Mouse (Mus musculus): ENCODE results near the gene Kifap3.

The Kifap3 gene

GRCm38 (mm10) chr1:163907007-163907811, 127.8 kb downstream of the Kifap3 start:
- Histone ChIP-seq H3K27me3 (ENCODE audit: insufficient read depth, low read length) (no peaks in the 10 kb centered on the region), H3K36me3 (ENCODE audit: insufficient read depth, low read length) (no peaks in the 10 kb centered on the region), H3K4me3 (replicated peaks; ENCODE audit: low read length) (no peak overlapping the region), H3K9me3 (ENCODE audit: low read length) (no peaks in the 10 kb centered on the region), H3K4me1 (replicated peaks; ENCODE audit: low read depth, low read length) (no peaks in the 10 kb centered on the region)
- TF ChIP-seq NANOG (IDR thresholded peaks at IDR 0.05; ENCODE audit: borderline replicate concordance, low read length) (no peak), CTCF (conservative IDR thresholded peaks at IDR 0.05; ENCODE audit: low read length) (no peak), POU5F1 (IDR thresholded peaks at IDR 0.05; ENCODE audit: borderline replicate concordance, low read length) (no peak)

- H3K36me3 ChIP-seq (ENCODE audit: insufficient read depth, low read length) = no peaks in the 10 kb centered on the region
- no peaks in the 10 kb centered on the region for H3K27me3 ChIP-seq (ENCODE audit: insufficient read depth, low read length)
- H3K9me3 ChIP-seq (ENCODE audit: low read length) = no peaks in the 10 kb centered on the region
- H3K4me1 ChIP-seq (replicated peaks; ENCODE audit: low read depth, low read length) = no peaks in the 10 kb centered on the region
- no peak overlapping the region for H3K4me3 ChIP-seq (replicated peaks; ENCODE audit: low read length)
- TF ChIP-seq NANOG (IDR thresholded peaks at IDR 0.05; ENCODE audit: borderline replicate concordance, low read length) (no peak), POU5F1 (IDR thresholded peaks at IDR 0.05; ENCODE audit: borderline replicate concordance, low read length) (no peak), CTCF (conservative IDR thresholded peaks at IDR 0.05; ENCODE audit: low read length) (no peak)
Observed at GRCm38 (mm10) chr1:163908389-163908788, 129.0 kb downstream of the Kifap3 start.

- no peaks in the 10 kb centered on the region for H3K4me1 ChIP-seq (replicated peaks; ENCODE audit: low read depth, low read length)
- no peaks in the 10 kb centered on the region for H3K9me3 ChIP-seq (ENCODE audit: low read length)
Observed at GRCm38 (mm10) chr1:163910343-163910742, 131.0 kb downstream of the Kifap3 start.

GRCm38 (mm10) chr1:163910785-163911184, 131.4 kb downstream of the Kifap3 start:
- Histone ChIP-seq H3K9me3 (ENCODE audit: low read length) (no peaks in the 10 kb centered on the region), H3K4me1 (replicated peaks; ENCODE audit: low read depth, low read length) (no peaks in the 10 kb centered on the region), H3K27me3 (ENCODE audit: insufficient read depth, low read length) (no peaks in the 10 kb centered on the region), H3K36me3 (ENCODE audit: insufficient read depth, low read length) (no peaks in the 10 kb centered on the region), H3K4me3 (replicated peaks; ENCODE audit: low read length) (no peak overlapping the region)
- TF ChIP-seq CTCF (conservative IDR thresholded peaks at IDR 0.05; ENCODE audit: low read length) (no peak), NANOG (IDR thresholded peaks at IDR 0.05; ENCODE audit: borderline replicate concordance, low read length) (no peak), POU5F1 (IDR thresholded peaks at IDR 0.05; ENCODE audit: borderline replicate concordance, low read length) (no peak)

More at GRCm38 (mm10) chr1:163910343-163910742, 131.0 kb downstream of the Kifap3 start:
- TF ChIP-seq POU5F1 (IDR thresholded peaks at IDR 0.05; ENCODE audit: borderline replicate concordance, low read length) (no peak), NANOG (IDR thresholded peaks at IDR 0.05; ENCODE audit: borderline replicate concordance, low read length) (no peak), CTCF (conservative IDR thresholded peaks at IDR 0.05; ENCODE audit: low read length) (peak; percentile 82)
- Histone ChIP-seq H3K36me3 (ENCODE audit: insufficient read depth, low read length) (no peaks in the 10 kb centered on the region), H3K4me3 (replicated peaks; ENCODE audit: low read length) (no peak overlapping the region), H3K27me3 (ENCODE audit: insufficient read depth, low read length) (no peaks in the 10 kb centered on the region)

GRCm38 (mm10) chr1:163911981-163912380, 132.6 kb downstream of the Kifap3 start:
- H3K4me1 ChIP-seq (replicated peaks; ENCODE audit: low read depth, low read length) = no peaks in the 10 kb centered on the region
- H3K36me3 ChIP-seq (ENCODE audit: insufficient read depth, low read length) = no peaks in the 10 kb centered on the region
- H3K4me3 ChIP-seq (replicated peaks; ENCODE audit: low read length) = no peak overlapping the region
- TF ChIP-seq POU5F1 (IDR thresholded peaks at IDR 0.05; ENCODE audit: borderline replicate concordance, low read length) (no peak), NANOG (IDR thresholded peaks at IDR 0.05; ENCODE audit: borderline replicate concordance, low read length) (no peak), CTCF (conservative IDR thresholded peaks at IDR 0.05; ENCODE audit: low read length) (no peak)
- H3K27me3 ChIP-seq (ENCODE audit: insufficient read depth, low read length) = no peaks in the 10 kb centered on the region
- no peaks in the 10 kb centered on the region for H3K9me3 ChIP-seq (ENCODE audit: low read length)

GRCm38 (mm10) chr1:163917349-163918160, 138.2 kb downstream of the Kifap3 start:
- Histone ChIP-seq H3K36me3 (ENCODE audit: insufficient read depth, low read length) (no peaks in the 10 kb centered on the region), H3K9me3 (ENCODE audit: low read length) (peaks cover 4% of the 10 kb centered on the region; the same call in 1 of the 2 replicates), H3K4me3 (replicated peaks; ENCODE audit: low read length) (no peak overlapping the region), H3K27me3 (ENCODE audit: insufficient read depth, low read length) (no peaks in the 10 kb centered on the region), H3K4me1 (replicated peaks; ENCODE audit: low read depth, low read length) (no peaks in the 10 kb centered on the region)
- no peak for TF ChIP-seq POU5F1 (IDR thresholded peaks at IDR 0.05; ENCODE audit: borderline replicate concordance, low read length)
- no peak for TF ChIP-seq NANOG (IDR thresholded peaks at IDR 0.05; ENCODE audit: borderline replicate concordance, low read length)
- no peak for TF ChIP-seq CTCF (conservative IDR thresholded peaks at IDR 0.05; ENCODE audit: low read length)

GRCm38 (mm10) chr1:163924093-163924492, 144.7 kb downstream of the Kifap3 start:
- Histone ChIP-seq H3K4me1 (replicated peaks; ENCODE audit: low read depth, low read length) (peaks cover 5% of the 10 kb centered on the region), H3K36me3 (ENCODE audit: insufficient read depth, low read length) (no peaks in the 10 kb centered on the region), H3K4me3 (replicated peaks; ENCODE audit: low read length) (no peak overlapping the region), H3K9me3 (ENCODE audit: low read length) (no peaks in the 10 kb centered on the region), H3K27me3 (ENCODE audit: insufficient read depth, low read length) (no peaks in the 10 kb centered on the region)
- TF ChIP-seq NANOG (IDR thresholded peaks at IDR 0.05; ENCODE audit: borderline replicate concordance, low read length) (no peak), POU5F1 (IDR thresholded peaks at IDR 0.05; ENCODE audit: borderline replicate concordance, low read length) (no peak), CTCF (conservative IDR thresholded peaks at IDR 0.05; ENCODE audit: low read length) (no peak)

GRCm38 (mm10) chr1:163928846-163929245, 149.5 kb downstream of the Kifap3 start, which contains the start of gene Scyl3:
Gene Scyl3 (plus strand): TSS chr1:163929100.
- Histone ChIP-seq H3K9me3 (ENCODE audit: low read length) (no peaks in the 10 kb centered on the region), H3K4me1 (replicated peaks; ENCODE audit: low read depth, low read length) (peaks cover 32% of the 10 kb centered on the region)
- TF ChIP-seq NANOG (IDR thresholded peaks at IDR 0.05; ENCODE audit: borderline replicate concordance, low read length) (no peak), POU5F1 (IDR thresholded peaks at IDR 0.05; ENCODE audit: borderline replicate concordance, low read length) (no peak), CTCF (conservative IDR thresholded peaks at IDR 0.05; ENCODE audit: low read length) (no peak)

More at GRCm38 (mm10) chr1:163928846-163929245, 149.5 kb downstream of the Kifap3 start, which contains the start of gene Scyl3:
- peaks cover 8% of the 10 kb centered on the region for H3K36me3 ChIP-seq (ENCODE audit: insufficient read depth, low read length)
- no peaks in the 10 kb centered on the region for H3K27me3 ChIP-seq (ENCODE audit: insufficient read depth, low read length)
- H3K4me3 ChIP-seq (replicated peaks; ENCODE audit: low read length) = peak within 1 kb of the TSS; percentile 95

Measured in E14TG2a.4 (cell line).